Mouse (Mus musculus) kidney, adult 9 months (tissue): ENCODE data around the gene Nol8.

Source experiments
- DNase-seq: peaks from one replicate; pipeline ENCODE4 v3.0.0; 2022

The Nol8 gene

GRCm38 (mm10) chr13:49652481-49653179, at the start of gene Nol8, which contains the start of gene Cenpp:
Gene Nol8 (plus strand): TSS chr13:49653078.
Gene Cenpp (minus strand): TSS chr13:49652785.
- DNase-seq, result peak; percentile 99

GRCm38 (mm10) chr13:49603603-49604002, 49.3 kb upstream of the Nol8 start:
- no peak for DNase-seq

GRCm38 (mm10) chr13:49607714-49608113, 45.2 kb upstream of the Nol8 start, which contains the start of gene Ogn:
Gene Ogn (plus strand): TSS chr13:49608046.
- DNase-seq, result peak; percentile 57

- no peak for DNase-seq
These were observed 44.1 kb upstream of the Nol8 start for GRCm38 (mm10) chr13:49608589-49609322.

- no peak for DNase-seq
These were observed 35.9 kb upstream of the Nol8 start for GRCm38 (mm10) chr13:49617021-49617420.

GRCm38 (mm10) chr13:49618365-49618764, 34.5 kb upstream of the Nol8 start:
- DNase-seq, result no peak

- no peak for DNase-seq
These were observed 29.7 kb upstream of the Nol8 start for GRCm38 (mm10) chr13:49623216-49623615.

- DNase-seq, result no peak
These were observed 24.7 kb upstream of the Nol8 start for GRCm38 (mm10) chr13:49628167-49628566.

GRCm38 (mm10) chr13:49629076-49629475, 23.8 kb upstream of the Nol8 start:
- DNase-seq, result no peak

GRCm38 (mm10) chr13:49639965-49640364, 12.9 kb upstream of the Nol8 start:
- DNase-seq, result no peak

GRCm38 (mm10) chr13:49642650-49643049, 10.2 kb upstream of the Nol8 start:
- DNase-seq, result no peak

- peak; percentile 58 for DNase-seq
These were observed 9.1 kb upstream of the Nol8 start for GRCm38 (mm10) chr13:49643669-49644362.

- DNase-seq, result peak; percentile 34
These were observed 7.9 kb upstream of the Nol8 start for GRCm38 (mm10) chr13:49644731-49645529.

GRCm38 (mm10) chr13:49646019-49646418, 6.9 kb upstream of the Nol8 start:
- no peak for DNase-seq

- DNase-seq, result no peak
These were observed 1.7 kb upstream of the Nol8 start for GRCm38 (mm10) chr13:49651136-49651535.

- no peak for DNase-seq
These were observed 1.0 kb upstream of the Nol8 start for GRCm38 (mm10) chr13:49651781-49652351.

- no peak for DNase-seq
These were observed 283 bp downstream of the Nol8 start for GRCm38 (mm10) chr13:49653180-49653541.

- no peak for DNase-seq
These were observed 24.9 kb downstream of the Nol8 start for GRCm38 (mm10) chr13:49677793-49678192.

- peak; percentile 99 for DNase-seq
These were observed 28.7 kb downstream of the Nol8 start, which contains the start of gene Iars for GRCm38 (mm10) chr13:49681351-49682232. Gene Iars (plus strand): TSS chr13:49682100.

GRCm38 (mm10) chr13:49682233-49682846, 29.5 kb downstream of the Nol8 start:
- DNase-seq, result no peak

GRCm38 (mm10) chr13:49684266-49684665, 31.4 kb downstream of the Nol8 start:
- DNase-seq, result no peak
